Mouse (Mus musculus) naive thymus-derived CD4-positive, alpha-beta T cell, adult 2 months (primary cell): ENCODE measurements at regions not wholly inside any gene's neighbourhood (a gene's known extent, or its start where the extent isn't known, plus 50 kb on each side); places are given as distances from the start of the nearest gene placed in this dataset.

Experiments used
- DNase-seq: peaks from one replicate; pipeline ENCODE4 v3.0.0-alpha.2; 2011; ENCODE audit warnings: low read depth

GRCm38 (mm10) chr13:107700268-107701139, 343.7 kb upstream of the Smim15 start:
- DNase-seq: peak; percentile 8

GRCm38 (mm10) chr13:107699251-107699650, 345.0 kb upstream of the Smim15 start:
- DNase-seq: no peak

GRCm38 (mm10) chr13:107698345-107698744, 345.9 kb upstream of the Smim15 start:
- no peak for DNase-seq

GRCm38 (mm10) chr13:107692123-107692830, 352.0 kb upstream of the Smim15 start:
- DNase-seq: peak; percentile 6

- no peak for DNase-seq
Measured at GRCm38 (mm10) chr13:107688972-107689371, 355.3 kb upstream of the Smim15 start.

- no peak for DNase-seq
Measured at GRCm38 (mm10) chr13:107685231-107685630, 359.0 kb upstream of the Smim15 start.

GRCm38 (mm10) chr13:107683909-107684308, 360.3 kb upstream of the Smim15 start:
- no peak for DNase-seq

- DNase-seq: no peak
Measured at GRCm38 (mm10) chr13:107681719-107682118, 362.5 kb upstream of the Smim15 start.

GRCm38 (mm10) chr13:107678860-107679259, 365.4 kb upstream of the Smim15 start:
- DNase-seq: no peak

GRCm38 (mm10) chr13:107677091-107677470, 367.2 kb upstream of the Smim15 start:
- DNase-seq: no peak

- DNase-seq: no peak
Measured at GRCm38 (mm10) chr13:107676310-107677090, 367.7 kb upstream of the Smim15 start.

- DNase-seq: no peak
Measured at GRCm38 (mm10) chr13:107672166-107672565, 372.1 kb upstream of the Smim15 start.

- DNase-seq: no peak
Measured at GRCm38 (mm10) chr13:107668509-107668908, 375.7 kb upstream of the Smim15 start.

GRCm38 (mm10) chr13:107665775-107666174, 378.5 kb upstream of the Smim15 start:
- no peak for DNase-seq

GRCm38 (mm10) chr13:107664197-107664596, 380.0 kb upstream of the Smim15 start:
- DNase-seq: no peak

GRCm38 (mm10) chr13:107663745-107664144, 380.5 kb upstream of the Smim15 start:
- no peak for DNase-seq

GRCm38 (mm10) chr13:107661414-107661813, 382.8 kb upstream of the Smim15 start:
- no peak for DNase-seq

GRCm38 (mm10) chr13:107645865-107646645, 398.2 kb upstream of the Smim15 start:
- DNase-seq: peak; percentile 15

GRCm38 (mm10) chr13:107645121-107645864, 399.0 kb upstream of the Smim15 start:
- DNase-seq: no peak

GRCm38 (mm10) chr13:107644705-107645104, 399.5 kb upstream of the Smim15 start:
- DNase-seq: no peak
